Mouse (Mus musculus): ENCODE measurements around the gene Igf2bp2.

DNA sequence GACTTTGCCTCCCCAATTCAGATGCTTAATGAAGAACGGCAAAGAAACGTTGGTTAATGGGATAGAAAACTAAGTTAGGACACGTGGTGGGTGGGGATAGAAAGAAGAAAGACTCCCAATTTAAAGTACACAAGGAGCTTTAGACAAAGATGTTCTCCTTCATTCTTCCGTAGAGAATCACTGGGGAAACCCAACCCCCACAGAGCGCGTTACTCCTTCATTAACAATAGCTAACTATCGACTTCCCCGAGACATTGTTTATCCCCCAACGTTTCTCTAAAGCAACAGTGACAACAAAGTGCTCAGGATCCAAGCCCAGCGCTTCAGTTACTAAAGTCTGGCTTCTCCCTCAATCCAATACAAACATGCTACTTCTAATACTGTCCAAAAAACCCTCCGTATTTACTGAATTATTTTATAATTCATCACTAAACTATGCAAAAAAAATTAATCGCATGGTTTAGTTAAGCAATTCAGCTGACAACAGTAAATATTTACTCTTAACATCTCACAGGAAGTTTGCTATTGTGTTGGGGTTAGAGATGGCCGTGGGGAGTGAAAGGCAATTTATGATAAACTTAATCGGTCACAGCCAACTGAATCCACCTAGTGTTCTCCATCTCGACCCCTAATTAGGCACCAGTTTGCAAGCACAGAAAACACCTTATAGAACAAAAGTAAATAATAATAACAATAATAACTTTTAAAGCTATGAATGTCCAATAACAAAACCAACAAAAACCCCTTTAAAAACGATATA, 2.5 kb downstream of the Igf2bp2 start:
- TF ChIP-seq POLR2A (IDR thresholded peaks at IDR 0.05; ENCODE audit: low read depth, low read length) (no peak), CTCF (IDR thresholded peaks at IDR 0.05; ENCODE audit: borderline replicate concordance, insufficient read depth, low read length) (no peak)

All from embryonic fibroblast, embryonic 13.5 days (primary cell).